Mouse (Mus musculus) common myeloid progenitor, adult 5-6 weeks (primary cell): ENCODE results near the gene Six5. TPM values are rescaled to one million over a fixed set of nuclear protein-coding genes. Genes with fewer than 3 reads are reported as not detected.

Experiments used
- ATAC-seq: replicated peaks from 2 replicates; pipeline ENCODE4 v1.8.0; 2016; ENCODE audit warnings: low read depth, mild to moderate bottlenecking, moderate TSS enrichment, inconsistent platforms; ENCODE audit not compliant: poor library complexity, severe bottlenecking
- total RNA-seq: library from RNA; stranded (forward); fragments of 200-1000, 187-1606 nt; gene quantifications from 2 replicates; pipeline ENCODE4 v1.2.3, GENCODE M21; 2017

Gene Six5
- total RNA-seq, 1 experiment from 2014 or later = 5.1 TPM

DNA sequence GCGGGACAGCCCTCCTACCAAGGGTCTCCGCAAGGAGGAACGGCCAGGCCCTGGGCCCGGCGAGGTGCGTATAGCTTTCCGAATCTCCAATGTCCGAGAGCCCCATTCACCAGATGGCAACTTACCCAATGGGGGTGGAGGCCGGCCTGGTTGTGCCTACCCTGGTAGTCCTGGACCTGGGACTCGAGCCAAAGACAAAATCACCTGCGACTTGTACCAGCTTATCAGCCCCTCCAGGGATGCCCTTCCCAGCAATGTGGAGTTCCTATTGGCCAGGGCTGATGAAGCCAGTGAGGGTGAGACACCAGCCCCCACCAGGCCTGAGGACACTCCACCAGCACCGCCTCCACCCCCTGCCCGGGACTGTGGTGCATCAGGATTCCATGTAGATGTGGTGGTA, 41.8 kb downstream of the Six5 start:
- no peak for ATAC-seq

DNA sequence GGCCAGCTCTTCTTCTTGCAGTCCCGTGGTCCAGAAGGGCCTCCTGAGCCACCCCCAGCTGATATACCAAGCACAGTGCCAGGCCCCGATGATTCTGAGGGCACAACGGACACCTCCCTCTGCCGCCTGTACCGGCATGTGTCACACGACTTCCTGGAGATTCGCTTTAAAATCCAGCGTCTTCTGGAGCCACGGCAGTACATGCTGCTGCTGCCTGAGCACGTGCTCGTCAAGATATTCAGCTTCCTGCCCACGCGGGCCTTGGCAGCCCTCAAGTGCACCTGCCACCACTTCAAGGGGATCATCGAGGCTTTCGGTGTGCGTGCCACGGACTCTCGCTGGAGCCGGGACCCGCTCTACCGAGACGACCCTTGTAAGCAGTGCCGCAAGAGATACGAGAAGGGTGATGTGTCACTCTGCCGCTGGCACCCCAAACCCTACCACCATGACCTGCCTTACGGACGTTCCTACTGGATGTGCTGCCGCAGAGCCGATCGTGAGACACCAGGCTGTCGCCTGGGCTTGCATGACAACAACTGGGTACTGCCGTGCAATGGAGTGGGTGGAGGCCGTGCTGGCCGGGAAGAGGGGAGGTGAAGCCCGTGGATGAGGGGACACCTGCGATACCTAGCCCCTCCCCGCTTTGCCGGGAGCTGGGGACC, 42.4 kb downstream of the Six5 start:
- ATAC-seq = peak; percentile 33; the same call in 1 of the 2 replicates

DNA sequence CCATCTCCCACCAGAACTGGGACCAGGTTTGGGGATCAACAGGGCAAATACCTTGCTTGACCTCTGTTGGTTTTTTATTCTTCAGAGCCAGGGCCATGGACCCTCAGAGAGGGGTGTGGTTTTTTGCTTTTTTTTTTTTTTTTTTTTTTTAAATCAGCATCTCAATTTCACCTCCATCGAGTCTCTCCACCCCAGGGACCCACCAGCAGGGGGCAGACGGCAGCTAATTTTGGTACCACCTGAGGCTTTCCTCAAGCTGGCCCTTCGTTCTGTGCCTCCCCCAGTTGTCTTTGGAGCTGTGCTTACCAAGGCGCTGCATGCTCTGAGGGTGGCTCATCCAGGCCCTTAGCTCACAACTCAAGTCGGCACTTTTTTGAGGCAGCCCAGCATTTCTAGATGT, 43.0 kb downstream of the Six5 start:
- peak; percentile 65; the same call in 1 of the 2 replicates for ATAC-seq

- ATAC-seq = no peak
These were observed 52.4 kb downstream of the Six5 start for GRCm38 (mm10) chr7:19146793-19147192.

DNA sequence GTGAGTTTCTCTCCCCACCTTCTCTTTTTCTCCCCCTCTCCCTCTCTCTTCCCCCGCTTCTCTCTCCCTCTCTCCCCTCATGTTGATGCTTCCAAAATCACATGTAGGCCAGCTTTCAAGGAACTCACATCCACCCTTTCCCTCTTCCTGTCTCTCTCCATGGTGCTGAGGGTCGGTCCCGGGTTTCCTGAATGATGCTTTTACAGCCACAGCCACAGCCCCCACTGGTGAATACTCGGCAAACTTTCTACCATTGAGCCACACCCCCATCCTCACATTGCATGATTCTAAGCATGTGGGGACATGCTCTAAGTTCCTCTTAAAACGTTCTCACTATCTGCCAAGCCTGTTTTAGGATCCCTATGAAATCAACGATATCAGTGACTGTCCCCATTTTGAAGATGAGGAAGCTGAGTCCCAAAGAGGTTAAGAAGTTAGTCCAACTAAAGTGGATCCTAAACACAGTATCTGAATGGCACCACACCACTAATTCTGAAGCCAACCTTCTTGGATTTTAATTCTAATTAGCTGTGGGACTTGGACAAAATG, 53.2 kb downstream of the Six5 start:
- ATAC-seq = no peak

Other genes with a start within 250 kb of the Six5 start
- gene Pglyrp1, start 223.3 kb upstream of the Six5 start, total RNA-seq = 2.2 and 10.0 TPM in 2 replicates
- gene Ccdc61, start 184.2 kb upstream of the Six5 start, total RNA-seq = 16.5 and 19.8 TPM in 2 replicates
- 0.14 TPM in 1 of 2 replicates, not detected in the other for gene Nova2, start 168.7 kb upstream of the Six5 start, total RNA-seq
- not detected in 2 replicates for gene Nanos2, start 107.2 kb upstream of the Six5 start, total RNA-seq
- gene Mypop, start 103.3 kb upstream of the Six5 start, total RNA-seq = 0.64 TPM in 1 of 2 replicates, not detected in the other
- 13.1 and 14.6 TPM in 2 replicates for gene Irf2bp1, start 90.5 kb upstream of the Six5 start, total RNA-seq
- gene Foxa3, start 71.1 kb upstream of the Six5 start, total RNA-seq = 0.50 TPM in 1 of 2 replicates, not detected in the other
- gene Sympk, start 70.2 kb upstream of the Six5 start, total RNA-seq = 48.9 and 54.0 TPM in 2 replicates
- not detected in 2 replicates for gene Rsph6a, start 39.9 kb upstream of the Six5 start, total RNA-seq
- gene Dmwd, start 18.4 kb upstream of the Six5 start, total RNA-seq = 6.3 and 12.7 TPM in 2 replicates
- gene Dmpk, start 10.7 kb upstream of the Six5 start, total RNA-seq = 0.32 TPM in 1 of 2 replicates, not detected in the other
- gene Gm4969, start 23.8 kb downstream of the Six5 start, total RNA-seq = 0.68 and 1.5 TPM in 2 replicates
- gene Fbxo46, start 25.3 kb downstream of the Six5 start, total RNA-seq = 5.7 and 6.6 TPM in 2 replicates
- gene Qpctl, start 54.7 kb downstream of the Six5 start, total RNA-seq = 3.7 and 5.4 TPM in 2 replicates
- 73.5 and 79.5 TPM in 2 replicates for gene Snrpd2, start 55.1 kb downstream of the Six5 start, total RNA-seq
- not detected in 2 replicates for gene Gipr, start 71.5 kb downstream of the Six5 start, total RNA-seq
- gene Eml2, start 81.8 kb downstream of the Six5 start, total RNA-seq = 10.6 and 15.9 TPM in 2 replicates
- not detected in 2 replicates for gene Gpr4, start 117.9 kb downstream of the Six5 start, total RNA-seq
- 22.4 and 24.0 TPM in 2 replicates for gene Opa3, start 133.7 kb downstream of the Six5 start, total RNA-seq
- gene Vasp, start 177.2 kb downstream of the Six5 start, total RNA-seq = 47.6 and 61.7 TPM in 2 replicates
- gene Ppm1n, start 185.5 kb downstream of the Six5 start, total RNA-seq = not detected in 2 replicates
- gene Rtn2, start 188.0 kb downstream of the Six5 start, total RNA-seq = 0.14 TPM in 1 of 2 replicates, not detected in the other
- gene Fosb, start 215.5 kb downstream of the Six5 start, total RNA-seq = 61.8 and 98.3 TPM in 2 replicates